Mouse (Mus musculus) kidney, postnatal 4 days (tissue): Measurements from ENCODE around the gene 4930596D02Rik.

Experiments
- DNase-seq, 2 experiments: peaks; one replicate each; pipeline ENCODE4 v3.0.0; 2021; ENCODE audit warnings: mixed read lengths in 2 of 2

The 4930596D02Rik gene

DNA sequence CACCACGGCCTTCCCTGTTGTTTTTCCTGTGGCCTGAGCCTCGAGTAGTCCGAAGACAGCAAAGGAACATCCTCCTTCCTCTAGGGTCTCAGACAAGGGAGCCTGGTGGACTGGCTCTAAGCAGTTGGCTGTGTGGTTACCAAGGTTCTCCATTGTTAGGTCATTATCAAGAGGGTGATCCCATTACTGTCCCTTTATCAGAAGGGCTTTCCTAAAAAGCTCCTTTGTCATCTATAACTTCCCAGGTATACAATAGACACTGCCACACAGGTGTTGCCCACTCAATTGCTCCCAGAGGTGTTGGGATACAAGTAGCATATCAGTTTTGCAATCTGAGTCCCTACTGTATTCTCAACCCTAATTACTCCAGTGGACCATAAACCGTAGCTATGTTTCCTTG, at the start of gene 4930596D02Rik:
Gene 4930596D02Rik, minus strand, starts transcription at position 101 of the 400 bp plus-strand sequence.
- DNase-seq = no peak

- DNase-seq = no peak
Observed at GRCm38 (mm10) chr14:35853254-35853653, 41.5 kb upstream of the 4930596D02Rik start.

DNA sequence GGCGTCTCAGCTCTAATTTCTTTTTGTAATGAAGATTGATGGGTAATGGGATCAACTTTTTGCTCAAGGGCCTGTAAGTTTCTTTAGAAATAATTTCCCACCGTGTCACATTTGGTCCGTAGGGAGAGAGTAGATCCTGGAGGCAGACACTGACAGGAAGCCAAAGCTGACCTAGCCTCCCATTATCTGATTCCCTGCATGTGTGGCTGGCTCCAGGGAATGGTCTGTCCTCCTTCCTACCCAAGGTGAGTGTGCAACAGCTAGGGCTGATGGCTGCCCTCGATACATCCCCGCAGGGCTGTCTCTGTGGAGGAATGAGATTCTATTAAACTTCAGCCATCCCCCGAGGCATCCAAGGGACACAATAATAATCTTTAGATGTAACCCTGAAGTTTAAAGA, 33.5 kb upstream of the 4930596D02Rik start:
- no peak for DNase-seq

DNA sequence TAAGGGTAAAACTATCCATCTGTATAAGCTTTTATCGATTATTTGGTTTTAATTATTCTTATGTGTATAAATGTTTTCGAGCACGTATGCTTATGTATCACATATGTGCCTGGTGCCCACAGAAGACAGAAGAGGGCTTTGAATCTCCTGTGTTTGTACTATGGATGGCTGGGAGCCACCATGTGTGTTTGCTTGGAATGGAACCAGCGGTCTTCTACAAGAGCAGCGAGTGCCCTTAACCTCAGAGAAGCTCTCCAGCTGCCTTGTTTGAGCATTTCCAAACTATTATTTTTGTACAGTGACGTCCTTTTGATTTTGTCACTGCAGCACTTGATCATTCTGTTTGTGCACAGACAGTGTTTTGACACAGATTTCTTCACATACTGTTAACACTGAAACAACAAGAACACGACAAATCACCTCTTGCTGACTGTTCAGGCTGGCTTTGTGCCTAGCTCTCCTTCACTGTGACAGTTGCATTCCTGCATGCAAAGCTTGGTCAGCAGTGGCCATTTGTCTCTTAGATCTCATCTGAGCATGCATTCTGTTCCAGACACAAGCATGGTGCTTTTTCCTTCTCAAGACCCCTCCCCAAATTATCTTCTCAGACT, 30.4 kb upstream of the 4930596D02Rik start:
- DNase-seq = no peak

DNA sequence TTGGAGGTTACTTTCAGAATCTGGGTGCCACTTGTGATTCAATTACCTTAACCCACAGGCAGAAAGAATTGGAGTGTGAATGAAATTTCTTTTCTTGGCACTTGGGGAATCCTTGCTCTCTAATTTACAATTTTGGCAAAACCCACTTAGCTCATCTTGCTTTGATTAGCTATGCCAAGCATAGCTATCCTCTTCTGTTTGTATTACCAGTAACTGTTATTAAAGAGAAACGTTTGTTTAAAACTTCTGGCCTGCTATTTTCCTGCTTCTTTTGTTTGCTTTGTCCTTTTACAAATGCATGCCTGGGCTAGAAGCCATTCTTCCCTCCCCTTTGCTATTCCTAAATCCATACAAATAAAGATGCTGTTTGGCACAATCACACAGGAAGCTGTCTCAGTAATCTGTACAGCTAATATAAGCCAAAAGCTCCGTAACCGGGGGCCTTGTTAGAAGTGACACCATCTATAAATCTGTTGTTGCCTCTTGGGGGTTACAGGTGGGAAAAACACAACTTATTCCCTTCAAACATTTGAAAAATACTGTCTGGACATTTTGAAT, 19.0 kb downstream of the 4930596D02Rik start:
- no peak for DNase-seq

- DNase-seq = no peak
Observed at GRCm38 (mm10) chr14:35780033-35780432, 31.7 kb downstream of the 4930596D02Rik start.

DNA sequence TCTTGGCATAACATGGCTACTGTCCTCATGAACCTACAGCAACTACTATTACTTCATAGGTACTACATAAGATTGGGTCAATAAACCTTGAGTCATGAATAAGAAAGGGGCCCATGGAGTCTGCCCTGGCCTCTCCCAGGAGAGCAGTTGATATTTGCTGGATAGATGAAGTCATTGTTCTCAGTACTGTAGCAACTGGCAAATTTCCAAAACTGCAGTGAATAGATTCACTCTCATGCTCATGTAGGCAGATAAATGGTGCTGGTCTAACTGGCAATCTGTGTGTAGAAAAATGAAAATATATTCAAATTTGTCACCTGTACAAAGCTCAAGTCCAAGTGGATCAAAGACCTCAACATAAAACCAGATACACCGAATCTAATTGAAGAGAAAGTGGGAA, 38.5 kb downstream of the 4930596D02Rik start:
- DNase-seq = no peak
